Mouse (Mus musculus): ENCODE results near the gene Lce1l.

The Lce1l gene

GRCm38 (mm10) chr3:92851186-92851585 is at the start of gene Lce1l:
Gene Lce1l, minus strand, starts transcription at chr3:92851286.
- no peak for DNase-seq (ENCODE audit: low read depth, low spot score)

DNA sequence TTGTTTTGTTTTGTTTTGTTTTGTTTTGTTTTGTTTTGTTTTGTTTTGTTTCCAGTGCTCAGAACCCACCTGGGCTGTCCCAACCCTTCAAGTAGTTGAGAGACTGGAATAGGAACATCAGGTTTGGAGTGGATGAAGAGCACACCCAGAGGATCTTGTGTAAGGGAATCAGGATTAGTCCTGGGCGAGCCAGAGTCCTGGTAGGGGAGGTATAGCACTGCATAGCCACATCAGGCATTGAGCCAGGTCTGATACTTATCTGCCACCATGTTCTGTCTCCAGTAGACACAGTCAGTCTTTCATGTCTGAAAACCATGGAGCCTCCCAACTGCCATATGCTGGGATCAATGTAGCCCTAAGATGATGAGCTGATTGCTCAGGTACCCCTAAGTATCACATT is 43.4 kb upstream of the Lce1l start:
- no peak for DNase-seq (ENCODE audit: low read depth, low spot score)

- no peak for DNase-seq (ENCODE audit: low read depth, low spot score)
Measured at GRCm38 (mm10) chr3:92894063-92894462, 43.0 kb upstream of the Lce1l start.

DNA sequence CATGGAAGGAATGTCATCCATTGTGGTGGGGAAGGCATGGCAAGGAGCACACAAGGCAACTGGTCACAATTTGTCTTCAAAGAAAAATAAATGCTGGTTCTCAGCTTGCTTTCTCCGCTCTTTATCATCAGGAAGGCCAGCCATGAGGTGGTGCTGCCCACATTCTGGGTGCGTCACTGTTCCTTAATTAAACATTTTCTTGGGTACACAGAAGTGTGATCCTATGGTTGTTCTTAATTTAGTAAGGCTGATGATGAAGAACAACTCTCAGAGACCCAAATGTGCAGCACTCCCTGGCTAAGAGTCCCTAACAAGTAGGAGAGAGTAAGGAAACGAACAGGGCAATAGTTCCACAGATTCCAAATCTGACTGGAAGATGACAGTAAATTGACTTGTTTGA is 23.1 kb upstream of the Lce1l start:
- no peak for DNase-seq (ENCODE audit: low read depth, low spot score)

DNA sequence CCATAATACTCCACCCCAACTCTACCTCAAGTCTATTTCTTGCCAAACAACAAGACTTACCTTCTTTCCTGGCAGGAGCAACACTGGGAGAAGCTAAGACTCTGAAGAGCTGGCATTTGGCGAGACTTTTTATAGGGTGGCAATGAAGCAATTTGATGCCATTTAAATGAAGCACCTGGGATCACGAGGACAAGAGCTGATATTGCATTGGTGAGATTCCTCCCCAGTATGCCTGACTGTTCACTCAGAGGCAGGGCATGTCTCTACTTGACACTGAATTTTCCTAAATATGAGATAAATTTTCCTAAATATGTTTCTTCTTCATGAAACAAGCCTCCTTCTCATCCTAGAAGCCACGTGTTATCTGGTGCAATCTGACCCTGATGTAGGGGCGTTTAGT is 19.0 kb upstream of the Lce1l start, which contains the start of gene 2310050C09Rik:
Gene 2310050C09Rik (minus strand): TSS at position 101 of the 400 bp plus-strand sequence.
- DNase-seq (ENCODE audit: low read depth, low spot score) = no peak

GRCm38 (mm10) chr3:92827108-92827507 is 24.0 kb downstream of the Lce1l start, which contains the start of gene Kprp:
Gene Kprp, minus strand, starts transcription at chr3:92827247.
- no peak for DNase-seq (ENCODE audit: low read depth, low spot score)

- no peak for DNase-seq (ENCODE audit: low read depth, low spot score)
Measured at GRCm38 (mm10) chr3:92825808-92826207, 25.3 kb downstream of the Lce1l start.

- DNase-seq (ENCODE audit: low read depth, low spot score) = peak; percentile 9
Measured at GRCm38 (mm10) chr3:92816036-92816435, 35.0 kb downstream of the Lce1l start.

GRCm38 (mm10) chr3:92815581-92815980 is 35.5 kb downstream of the Lce1l start:
- DNase-seq (ENCODE audit: low read depth, low spot score) = no peak

- no peak for DNase-seq (ENCODE audit: low read depth, low spot score)
Measured at GRCm38 (mm10) chr3:92807791-92808190, 43.3 kb downstream of the Lce1l start, which contains the start of gene Lce1k. Gene Lce1k, minus strand, starts transcription at chr3:92807891.

All from WW6 (cell line).